Mouse (Mus musculus): Measurements from ENCODE around the gene Coq9. TPM values are rescaled to one million over a fixed set of nuclear protein-coding genes. Genes with fewer than 3 reads are reported as not detected.

Gene Coq9
- polyA plus RNA-seq, 1 experiment from 2014 or later = 56.8 TPM

DNA sequence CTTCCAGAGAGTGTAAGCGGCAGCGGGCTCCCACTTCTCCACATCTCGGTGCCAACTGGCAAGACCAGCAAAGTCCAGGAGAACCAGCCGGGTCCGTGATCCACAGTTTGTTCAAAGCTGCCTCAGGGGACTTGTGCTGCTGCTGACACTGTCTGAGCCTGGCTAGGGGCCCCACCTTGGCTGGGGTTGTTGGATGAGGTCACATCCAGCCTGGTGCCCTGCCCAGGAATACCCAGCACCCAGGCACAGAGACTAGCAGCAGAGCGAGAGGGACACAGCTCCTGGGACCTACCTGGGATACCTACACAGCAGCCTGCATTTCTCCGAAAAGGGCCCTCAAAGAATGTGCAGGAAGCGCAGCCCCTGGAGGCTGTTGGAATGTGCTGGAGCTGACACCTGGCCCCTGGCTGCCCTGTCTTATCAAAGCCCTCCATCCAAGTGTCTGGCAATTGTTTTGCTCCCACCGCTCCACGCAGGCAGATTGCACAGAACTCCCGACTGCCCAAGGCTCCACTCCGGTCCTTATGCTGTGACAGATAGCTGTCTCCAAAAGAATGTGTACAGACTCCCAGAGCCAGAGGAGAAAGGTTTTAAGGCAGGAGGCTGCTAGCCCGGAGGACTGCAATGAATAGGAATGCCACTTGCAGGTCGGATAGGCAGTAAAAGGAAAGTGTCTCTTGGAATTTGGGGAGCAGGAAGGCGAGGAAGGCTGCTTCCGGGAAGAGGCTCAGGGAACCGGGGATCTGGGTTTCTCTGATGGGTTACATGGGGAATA is 37.2 kb downstream of the Coq9 start:
- Histone ChIP-seq H3K4me2 (peak overlapping the region; percentile 94), H3K36me3 (replicated peaks) (no peaks in the 10 kb centered on the region), H3K9me3 (no peaks in the 10 kb centered on the region), H3K27me3 (replicated peaks) (peaks cover 21% of the 10 kb centered on the region), H3K4me3 (peak overlapping the region; percentile 52), H3K4me1 (peaks cover 34% of the 10 kb centered on the region), H3K9ac (peak overlapping the region; percentile 50), H3K27ac (no peak overlapping the region)
- no peak for ATAC-seq (replicated peaks)
- WGBS = 19% methylated on average over 17 of the region's 17 CpGs

DNA sequence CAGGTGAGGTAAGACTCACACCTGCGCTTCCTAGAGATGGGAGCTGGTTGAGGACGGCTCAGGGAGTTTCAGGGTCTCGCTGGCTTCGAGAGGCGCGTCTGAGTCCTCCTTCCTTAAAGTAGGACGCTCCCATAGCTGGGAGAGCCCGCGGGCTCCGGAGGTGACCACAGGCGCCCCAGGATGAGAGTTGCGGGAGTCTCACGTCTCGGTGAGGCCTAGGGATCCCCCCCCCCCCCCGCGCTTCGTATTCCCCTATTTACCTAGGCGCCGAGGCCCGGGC is 37.7 kb downstream of the Coq9 start:
- Histone ChIP-seq H3K27ac (no peak overlapping the region), H3K27me3 (replicated peaks) (peaks cover 21% of the 10 kb centered on the region), H3K4me1 (peaks cover 31% of the 10 kb centered on the region), H3K9ac (peak overlapping the region; percentile 50), H3K4me2 (peak overlapping the region; percentile 94), H3K4me3 (peak overlapping the region; percentile 52), H3K9me3 (no peaks in the 10 kb centered on the region), H3K36me3 (replicated peaks) (no peaks in the 10 kb centered on the region)
- ATAC-seq (replicated peaks) = no peak
- WGBS = under 1% methylated on average over 18 of the region's 20 CpGs

DNA sequence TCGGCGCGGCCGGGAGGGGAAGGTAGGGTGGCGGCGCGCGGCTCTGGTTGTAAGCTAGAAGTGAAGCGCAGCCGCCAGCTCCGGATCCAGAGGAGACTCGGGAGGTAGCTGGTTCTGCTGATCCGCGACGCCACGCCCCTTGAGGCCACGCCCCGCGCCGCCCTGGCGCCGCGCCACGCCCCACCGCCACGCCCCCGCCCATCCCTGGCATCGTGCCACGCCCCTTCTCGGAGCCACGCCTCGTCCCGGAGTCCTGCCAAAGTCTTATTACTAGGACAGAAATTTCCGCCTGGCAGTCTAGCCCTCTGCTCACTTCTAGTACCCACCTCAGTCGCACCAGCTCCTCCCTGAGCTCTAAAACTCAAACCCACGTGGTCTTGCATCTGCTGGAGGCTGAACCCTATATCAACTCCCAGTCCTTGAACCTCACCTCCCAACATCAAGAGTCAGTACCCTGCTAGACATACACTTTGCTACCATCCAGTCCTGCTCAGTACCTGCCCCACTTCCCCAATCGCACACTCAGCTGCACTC is 38.1 kb downstream of the Coq9 start, which contains the start of gene Dok4:
Dok4 (minus strand) TSS at position 134 of the 534 bp plus-strand sequence.
- H3K9me3 ChIP-seq = no peaks in the 10 kb centered on the region
- H3K4me1 ChIP-seq = peaks cover 29% of the 10 kb centered on the region
- peak within 1 kb of the TSS; percentile 94 for H3K4me2 ChIP-seq
- under 1% methylated on average over 32 of the region's 37 CpGs for WGBS
- peak; percentile 34; the same call in 1 of the 2 replicates for ATAC-seq (replicated peaks)
- H3K4me3 ChIP-seq = peak within 1 kb of the TSS; percentile 52
- H3K36me3 ChIP-seq (replicated peaks) = no peaks in the 10 kb centered on the region
- peaks cover 21% of the 10 kb centered on the region for H3K27me3 ChIP-seq (replicated peaks)
- H3K9ac ChIP-seq = peak within 1 kb of the TSS; percentile 50
- no peak within 1 kb of the TSS for H3K27ac ChIP-seq

DNA sequence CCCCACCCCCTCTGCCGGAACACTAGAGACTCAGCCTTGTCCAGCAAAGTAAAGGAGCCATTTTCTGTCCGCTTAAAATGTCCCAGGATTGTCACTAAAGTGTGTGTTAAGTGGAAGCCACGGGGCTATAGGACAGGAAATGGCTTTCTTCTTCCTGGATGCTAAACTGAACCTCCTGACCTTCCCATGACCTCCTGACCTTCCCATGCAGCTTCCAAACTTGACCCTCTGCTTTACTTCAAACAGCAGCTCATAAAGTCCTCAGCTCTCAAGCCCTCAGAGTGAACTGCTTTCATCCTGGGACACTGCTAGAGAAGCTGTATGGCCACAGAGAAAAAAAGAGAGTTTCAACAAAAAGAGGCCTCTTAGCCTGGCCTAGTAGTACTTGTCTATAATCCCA is 38.7 kb downstream of the Coq9 start:
- no peak overlapping the region for H3K9ac ChIP-seq
- H3K27me3 ChIP-seq (replicated peaks) = peaks cover 21% of the 10 kb centered on the region
- H3K4me2 ChIP-seq = peak overlapping the region; percentile 94; the same call in 1 of the 2 replicates
- H3K9me3 ChIP-seq = no peaks in the 10 kb centered on the region
- H3K4me3 ChIP-seq = no peak overlapping the region
- 45% methylated on average over 3 of the region's 3 CpGs for WGBS
- peaks cover 24% of the 10 kb centered on the region for H3K4me1 ChIP-seq
- H3K36me3 ChIP-seq (replicated peaks) = no peaks in the 10 kb centered on the region
- ATAC-seq (replicated peaks) = no peak
- no peak overlapping the region for H3K27ac ChIP-seq

DNA sequence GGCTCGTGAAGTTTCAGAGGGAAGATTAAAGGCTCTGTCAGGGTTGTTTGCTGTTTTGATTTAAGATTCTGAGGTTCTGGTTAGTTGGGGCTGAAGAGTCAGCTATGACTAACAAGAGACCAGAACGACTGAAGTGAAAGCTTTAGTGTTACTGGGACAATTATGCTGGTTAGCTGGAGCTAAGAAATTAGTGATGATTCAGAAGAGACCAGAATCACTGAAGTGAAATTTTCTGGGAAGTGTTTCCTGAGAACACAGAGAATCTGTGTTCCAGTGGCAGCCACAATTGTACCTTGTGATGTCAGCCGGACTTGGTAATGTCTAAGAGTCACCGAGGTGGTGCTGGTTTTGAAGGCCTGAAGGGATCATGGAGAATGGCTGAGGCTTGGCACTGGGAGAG is 42.6 kb downstream of the Coq9 start:
- Histone ChIP-seq H3K36me3 (replicated peaks) (no peaks in the 10 kb centered on the region), H3K4me3 (no peak overlapping the region), H3K27ac (no peak overlapping the region), H3K4me1 (peaks cover 8% of the 10 kb centered on the region), H3K9ac (no peak overlapping the region), H3K9me3 (no peaks in the 10 kb centered on the region), H3K27me3 (replicated peaks) (0 out of 2 replicates have a peak, but pooled peaks cover under 1% of the 10 kb centered on the region), H3K4me2 (no peak overlapping the region)
- no peak for ATAC-seq (replicated peaks)
- 75% methylated on average over 4 of the region's 4 CpGs for WGBS

DNA sequence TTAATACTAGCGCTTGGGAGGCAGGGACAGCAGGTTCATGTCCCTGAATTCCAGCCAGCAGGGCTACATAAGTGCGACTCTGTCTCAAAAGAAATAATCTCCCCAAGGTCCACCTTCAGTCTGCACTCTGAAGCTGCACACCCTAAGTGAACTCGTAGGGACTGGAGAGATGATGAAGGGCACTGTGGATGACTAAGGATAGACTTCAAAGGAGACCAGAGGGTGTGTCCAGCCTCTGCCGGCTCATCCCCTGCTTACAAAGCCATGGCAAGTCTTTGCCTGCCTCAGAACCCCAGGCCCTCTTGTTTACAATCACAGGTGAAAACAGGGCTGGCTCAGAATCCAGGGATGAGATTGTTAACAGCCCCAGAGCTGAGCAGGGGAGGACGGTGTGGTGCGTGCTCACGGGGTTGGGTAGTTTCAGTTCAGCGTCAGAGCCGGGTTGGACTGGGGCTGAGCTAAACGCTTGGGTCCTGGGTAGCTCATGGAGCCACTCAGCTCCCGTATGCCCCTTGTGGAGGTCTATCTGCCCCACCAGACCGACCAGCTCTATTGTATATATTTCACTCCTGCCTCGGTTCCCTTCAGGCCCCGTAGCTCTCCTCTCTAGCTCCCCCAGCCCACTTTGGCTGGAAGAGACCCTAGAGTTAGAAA is 50.4 kb downstream of the Coq9 start:
- H3K27ac ChIP-seq = no peak overlapping the region
- H3K27me3 ChIP-seq (replicated peaks) = no peaks in the 10 kb centered on the region
- no peak for ATAC-seq (replicated peaks)
- no peaks in the 10 kb centered on the region for H3K9me3 ChIP-seq
- WGBS = 37% methylated on average over 14 of the region's 14 CpGs
- no peaks in the 10 kb centered on the region for H3K4me1 ChIP-seq
- no peak overlapping the region for H3K9ac ChIP-seq
- no peak overlapping the region for H3K4me2 ChIP-seq
- H3K4me3 ChIP-seq = no peak overlapping the region
- no peaks in the 10 kb centered on the region for H3K36me3 ChIP-seq (replicated peaks)

DNA sequence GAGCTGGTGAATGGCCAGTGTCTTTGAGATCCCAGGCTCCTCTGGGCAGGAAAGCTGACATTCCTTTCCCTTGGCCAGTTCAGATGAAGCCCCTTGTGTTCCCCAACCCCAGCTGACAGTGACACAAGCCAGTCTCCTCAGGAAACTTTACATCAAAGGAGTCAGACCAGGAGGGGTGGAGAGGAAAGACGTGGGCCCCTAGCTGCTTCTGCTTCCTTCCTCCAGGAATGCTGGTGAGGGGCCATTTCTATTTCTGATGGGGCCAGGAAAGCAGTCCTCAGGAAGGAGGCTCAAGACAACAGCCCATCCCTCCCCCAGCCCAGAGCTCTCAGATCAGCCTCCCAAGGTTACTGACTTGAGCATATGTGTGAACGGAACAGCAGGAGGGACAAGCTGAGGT is 54.8 kb downstream of the Coq9 start:
- no peaks in the 10 kb centered on the region for H3K27me3 ChIP-seq (replicated peaks)
- H3K4me3 ChIP-seq = no peak overlapping the region
- H3K9ac ChIP-seq = no peak overlapping the region
- H3K4me1 ChIP-seq = no peaks in the 10 kb centered on the region
- 55% methylated on average over 2 of the region's 2 CpGs for WGBS
- no peaks in the 10 kb centered on the region for H3K36me3 ChIP-seq (replicated peaks)
- no peak overlapping the region for H3K4me2 ChIP-seq
- H3K9me3 ChIP-seq = no peaks in the 10 kb centered on the region
- H3K27ac ChIP-seq = no peak overlapping the region
- ATAC-seq (replicated peaks) = no peak

DNA sequence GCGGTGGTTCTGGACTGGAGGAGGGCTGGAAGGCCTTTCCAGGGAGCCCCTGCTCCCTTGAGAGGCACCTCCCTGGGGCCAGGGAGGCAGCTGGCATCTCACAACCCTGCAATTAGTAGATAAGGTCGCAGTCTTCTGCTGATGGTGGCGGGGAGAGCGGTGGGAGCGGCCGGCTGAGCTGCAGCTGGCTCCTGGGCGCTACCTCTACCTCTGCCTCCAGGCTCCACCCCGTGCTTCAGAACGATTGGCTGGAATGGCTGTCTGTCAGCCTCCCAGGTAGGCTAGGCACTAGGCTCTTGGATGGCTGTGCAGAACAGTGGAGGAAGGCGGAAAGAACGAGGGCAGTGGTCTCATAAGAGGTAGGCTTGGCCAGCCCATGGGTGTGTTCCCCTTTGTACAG is 61.1 kb downstream of the Coq9 start:
- H3K4me2 ChIP-seq = peak overlapping the region; percentile 31
- ATAC-seq (replicated peaks) = 0 out of 2 replicates have a peak, but pooled peaks have one; percentile 62
- H3K4me3 ChIP-seq = no peak overlapping the region
- H3K9me3 ChIP-seq = no peaks in the 10 kb centered on the region
- no peaks in the 10 kb centered on the region for H3K27me3 ChIP-seq (replicated peaks)
- no peaks in the 10 kb centered on the region for H3K36me3 ChIP-seq (replicated peaks)
- no peak overlapping the region for H3K27ac ChIP-seq
- H3K4me1 ChIP-seq = no peaks in the 10 kb centered on the region
- 17% methylated on average over 11 of the region's 11 CpGs for WGBS
- H3K9ac ChIP-seq = no peak overlapping the region

DNA sequence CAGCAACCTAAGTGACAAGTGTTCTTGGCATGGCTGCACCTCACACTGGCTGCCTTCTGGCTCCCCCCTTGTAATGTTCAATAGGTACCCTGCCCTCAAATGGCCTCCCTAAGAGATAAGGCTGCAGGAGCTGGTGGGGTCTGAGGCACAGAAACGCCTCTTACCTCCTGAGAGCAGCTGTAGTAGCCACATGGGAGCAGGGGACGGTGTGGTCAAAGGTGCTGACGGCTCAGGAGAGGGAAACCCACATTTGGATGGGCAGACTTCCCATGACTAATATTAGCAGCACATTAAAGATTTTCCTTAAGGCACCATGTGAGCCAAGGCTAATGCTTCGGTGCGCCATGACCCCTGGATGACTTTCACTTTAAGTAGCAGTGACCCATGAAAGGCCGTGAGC is 62.5 kb downstream of the Coq9 start:
- no peak overlapping the region for H3K4me2 ChIP-seq
- no peaks in the 10 kb centered on the region for H3K27me3 ChIP-seq (replicated peaks)
- no peak for ATAC-seq (replicated peaks)
- no peaks in the 10 kb centered on the region for H3K36me3 ChIP-seq (replicated peaks)
- H3K4me3 ChIP-seq = no peak overlapping the region
- no peak overlapping the region for H3K27ac ChIP-seq
- 18% methylated on average over 6 of the region's 6 CpGs for WGBS
- no peak overlapping the region for H3K9ac ChIP-seq
- 0 out of 2 replicates have a peak, but pooled peaks cover 4% of the 10 kb centered on the region for H3K4me1 ChIP-seq
- no peaks in the 10 kb centered on the region for H3K9me3 ChIP-seq

DNA sequence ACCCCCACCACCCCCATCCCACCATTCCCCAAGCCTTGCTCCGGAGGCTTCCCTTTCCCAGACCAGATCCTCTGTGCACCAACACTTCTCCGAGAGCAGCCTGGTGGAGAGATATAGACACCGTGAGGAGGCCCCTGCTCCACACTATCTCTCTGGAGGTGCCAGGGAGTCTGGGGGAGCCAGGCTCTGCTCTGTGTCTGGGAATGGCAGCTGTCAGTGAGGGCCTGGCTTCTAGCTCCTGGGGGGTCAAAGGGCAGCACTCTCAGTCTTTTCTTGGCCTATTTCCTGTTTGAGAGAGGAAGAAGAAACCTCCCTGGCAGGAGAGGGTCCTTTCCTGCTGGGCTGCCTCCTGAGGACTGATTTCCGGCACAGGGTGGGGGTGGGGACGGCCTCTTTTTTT is 62.9 kb downstream of the Coq9 start:
- Histone ChIP-seq H3K27me3 (replicated peaks) (no peaks in the 10 kb centered on the region), H3K36me3 (replicated peaks) (no peaks in the 10 kb centered on the region), H3K4me1 (0 out of 2 replicates have a peak, but pooled peaks cover 4% of the 10 kb centered on the region), H3K4me2 (no peak overlapping the region), H3K27ac (no peak overlapping the region), H3K9ac (no peak overlapping the region), H3K4me3 (no peak overlapping the region), H3K9me3 (no peaks in the 10 kb centered on the region)
- no peak for ATAC-seq (replicated peaks)
- 24% methylated on average over 5 of the region's 5 CpGs for WGBS

DNA sequence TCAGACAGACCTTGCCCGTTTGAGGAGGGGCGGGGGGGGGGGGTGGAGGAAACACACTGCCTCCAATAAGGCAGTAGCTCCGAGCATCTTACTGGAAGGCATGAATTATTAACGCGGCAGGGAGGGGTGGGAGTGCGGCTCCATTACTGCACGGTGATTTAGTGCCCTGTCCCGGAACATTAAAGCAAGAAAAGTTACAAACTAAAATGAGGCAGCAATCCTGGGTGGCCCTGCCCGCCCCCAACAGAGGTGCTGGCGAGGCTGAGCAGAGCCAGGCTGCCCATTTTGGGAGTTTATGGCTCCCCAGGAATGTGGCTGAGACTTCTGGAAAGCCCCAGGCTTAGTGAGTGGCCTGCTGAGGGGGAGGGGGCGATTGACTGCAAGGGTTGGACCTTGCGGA is 65.6 kb downstream of the Coq9 start:
- H3K27me3 ChIP-seq (replicated peaks) = no peaks in the 10 kb centered on the region
- no peak overlapping the region for H3K9ac ChIP-seq
- H3K36me3 ChIP-seq (replicated peaks) = no peaks in the 10 kb centered on the region
- H3K4me1 ChIP-seq = 0 out of 2 replicates have a peak, but pooled peaks cover 4% of the 10 kb centered on the region
- no peak for ATAC-seq (replicated peaks)
- WGBS = 58% methylated on average over 12 of the region's 12 CpGs
- no peak overlapping the region for H3K4me2 ChIP-seq
- no peak overlapping the region for H3K27ac ChIP-seq
- no peak overlapping the region for H3K4me3 ChIP-seq
- H3K9me3 ChIP-seq = no peaks in the 10 kb centered on the region

All from midbrain, embryonic 15.5 days (tissue).